Mouse (Mus musculus): ENCODE measurements around the gene Lrmda. TPM values are rescaled to one million over a fixed set of nuclear protein-coding genes. Genes with fewer than 3 reads are reported as not detected.
A peak's percentile ranks its signal among the peaks of the same experiment; 100 is the strongest.

Gene Lrmda
- total RNA-seq, 2 experiments from 2014 or later: 20.9 to 27.0 TPM

DNA sequence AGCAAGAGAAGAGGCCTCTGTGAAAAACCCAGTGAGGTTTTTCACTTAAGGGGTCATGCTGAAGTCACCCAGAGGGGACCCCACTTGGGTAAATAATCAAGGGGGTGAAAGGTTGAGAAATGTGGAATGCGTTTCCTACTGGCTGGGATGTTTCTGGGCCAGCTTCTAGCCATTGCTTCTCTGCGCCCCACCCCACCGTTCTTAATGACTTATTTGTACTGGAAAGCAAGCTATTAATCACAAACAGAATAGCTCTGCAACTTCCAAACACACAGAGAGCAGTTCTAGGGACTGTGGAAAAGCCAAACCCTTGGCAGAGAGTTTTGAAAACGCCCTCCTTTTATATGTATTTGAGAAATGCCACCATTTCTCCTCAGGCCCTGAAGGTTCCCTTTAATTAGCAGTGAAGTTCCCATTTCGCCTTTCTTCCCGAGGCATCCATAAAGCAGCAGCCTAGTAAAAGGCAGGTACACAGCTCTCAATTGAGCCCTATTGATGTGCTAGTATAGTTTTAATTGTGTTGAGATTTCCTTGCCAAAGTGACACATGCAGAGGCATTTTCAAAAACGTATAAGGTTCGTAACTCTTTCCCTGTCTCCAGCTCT lies 70.5 kb downstream of the Lrmda start:
- no peak for ATAC-seq (replicated peaks; ENCODE audit: poor library complexity)

DNA sequence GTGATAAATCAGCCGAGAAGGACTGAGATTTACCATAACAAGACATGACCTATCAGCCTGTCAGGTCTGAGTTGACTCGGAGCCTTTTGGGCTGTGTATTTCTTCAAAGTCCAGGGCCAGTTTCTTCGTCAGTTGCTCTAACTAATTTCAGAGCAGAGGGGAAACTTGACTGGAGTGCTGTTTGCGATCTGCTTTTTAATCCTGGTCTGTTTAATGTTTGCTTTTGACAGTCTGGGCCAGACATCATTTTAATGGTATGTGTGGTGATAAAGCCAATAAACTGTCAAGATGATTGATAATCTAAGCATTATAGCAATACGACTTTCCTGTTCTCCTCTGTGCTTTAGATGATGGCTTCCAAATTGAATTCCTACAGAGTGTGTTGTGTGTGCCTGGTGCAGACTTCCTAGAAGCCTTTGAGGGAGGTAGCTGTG lies 71.3 kb downstream of the Lrmda start:
- no peak for ATAC-seq (replicated peaks; ENCODE audit: poor library complexity)

DNA sequence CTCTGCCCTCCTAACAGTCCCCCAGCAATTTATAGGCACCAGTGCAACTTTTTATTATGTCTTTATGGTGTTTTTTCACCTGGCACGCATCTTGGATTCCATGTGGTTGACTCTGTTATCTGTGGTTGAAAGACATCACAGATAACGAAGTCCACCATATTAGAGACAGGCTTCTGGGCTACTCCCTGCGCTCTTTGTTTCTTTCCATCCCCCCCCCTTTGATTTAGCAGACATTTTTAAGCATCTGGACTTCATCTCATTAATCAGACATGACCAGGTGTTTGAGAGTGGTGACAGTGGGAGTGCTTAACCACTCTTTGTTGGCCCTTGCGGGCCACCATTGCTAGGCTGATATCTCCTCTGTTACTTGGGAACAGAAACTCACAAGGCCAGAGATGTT lies 71.8 kb downstream of the Lrmda start:
- ATAC-seq (replicated peaks; ENCODE audit: poor library complexity): peak; percentile 48

DNA sequence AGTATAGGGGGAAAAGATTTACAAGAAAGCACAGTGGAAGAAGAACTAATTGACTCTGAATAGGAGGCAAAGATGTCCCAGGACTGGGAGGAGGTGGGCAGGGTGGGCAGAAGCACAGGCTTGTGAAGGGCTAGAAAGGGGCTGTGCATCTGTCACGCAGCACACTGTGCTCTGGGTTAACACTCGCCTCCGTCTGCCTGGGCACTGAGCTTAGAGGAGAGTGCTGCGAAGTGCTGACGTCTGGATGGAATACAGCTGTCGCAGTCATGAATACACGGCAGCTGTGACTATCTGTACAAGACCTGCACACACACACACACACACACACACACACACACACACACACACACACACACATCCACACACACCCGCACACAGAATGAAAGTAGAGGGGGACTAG lies 73.6 kb downstream of the Lrmda start:
- ATAC-seq (replicated peaks; ENCODE audit: poor library complexity): no peak

DNA sequence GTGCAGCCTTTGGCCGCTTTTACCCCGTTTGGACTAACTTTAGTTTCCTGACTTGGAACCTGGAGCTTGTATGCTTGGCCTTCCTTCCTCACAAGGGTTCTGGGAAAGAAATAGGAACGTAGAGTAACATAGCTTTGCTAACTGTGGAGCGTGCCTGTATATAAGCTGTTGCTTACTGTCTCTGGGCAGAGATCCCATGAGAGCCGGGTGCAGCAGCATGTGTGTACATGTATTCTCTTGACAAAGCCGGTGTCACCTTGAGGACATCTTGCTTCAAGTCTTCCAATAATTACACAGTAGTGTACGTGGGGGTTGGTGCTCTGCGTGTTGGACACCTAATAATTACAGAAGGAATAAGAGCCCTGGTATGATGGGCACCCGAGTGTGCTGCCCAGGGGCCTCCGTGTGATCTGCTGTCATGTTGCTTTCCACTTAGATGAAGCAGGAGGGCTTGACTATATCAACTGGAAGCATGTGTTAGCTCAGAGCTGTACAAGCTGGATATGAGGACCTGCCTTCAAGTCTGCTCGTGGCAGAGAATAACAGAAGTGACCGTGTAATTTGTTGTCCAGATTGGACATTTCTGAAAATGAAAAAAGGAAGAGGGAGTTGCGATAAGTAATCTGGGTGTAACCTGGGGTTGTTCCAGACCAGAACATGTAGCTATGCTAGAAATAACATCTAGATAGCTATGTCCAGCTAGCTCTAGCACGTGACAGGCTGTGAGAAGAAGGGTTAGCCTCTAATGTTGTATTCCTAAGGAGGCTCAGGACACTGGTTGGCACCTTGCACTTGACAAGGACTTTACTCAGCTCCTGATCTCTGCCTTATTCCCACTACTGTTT lies 82.7 kb downstream of the Lrmda start:
- ATAC-seq (replicated peaks; ENCODE audit: poor library complexity): no peak

DNA sequence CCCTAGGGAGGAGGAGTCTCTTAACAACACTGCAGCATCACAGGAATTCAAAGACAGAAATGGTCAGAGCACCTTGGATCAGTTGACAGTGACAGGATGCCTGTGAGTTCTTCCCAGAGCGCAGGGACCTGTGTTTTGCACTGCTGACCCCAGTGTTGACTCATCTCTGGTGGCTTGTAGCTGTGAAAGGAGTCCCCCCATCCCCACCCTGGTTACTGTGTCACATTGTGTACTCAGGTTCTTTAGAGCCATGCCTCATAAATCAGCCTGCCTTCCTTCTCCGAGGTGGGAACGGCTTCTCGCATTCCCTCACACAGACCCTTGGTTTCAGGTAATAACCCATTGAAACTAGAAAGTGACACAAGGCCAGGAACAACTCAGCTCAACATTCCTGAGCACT lies 86.3 kb downstream of the Lrmda start:
- no peak for ATAC-seq (replicated peaks; ENCODE audit: poor library complexity)

DNA sequence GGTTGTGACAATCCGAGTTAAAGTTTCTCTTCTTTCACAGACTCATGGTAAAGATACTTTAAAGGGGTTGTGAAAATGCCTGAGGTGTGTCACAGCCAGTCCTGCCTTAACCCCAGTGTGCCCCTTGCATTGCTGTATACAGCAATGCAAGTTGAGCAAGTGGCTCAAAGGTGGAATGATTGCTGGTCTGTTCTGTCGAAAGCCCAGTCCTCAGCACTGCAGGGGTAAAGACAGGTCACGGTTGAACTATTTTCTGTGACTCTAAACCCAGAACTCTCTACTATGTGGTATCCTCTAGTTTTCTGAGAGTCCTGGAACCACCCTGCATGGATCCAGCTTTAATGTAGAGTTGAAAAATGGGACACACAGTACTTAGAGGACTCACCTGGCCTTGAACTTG lies 87.3 kb downstream of the Lrmda start:
- ATAC-seq (replicated peaks; ENCODE audit: poor library complexity): no peak

DNA sequence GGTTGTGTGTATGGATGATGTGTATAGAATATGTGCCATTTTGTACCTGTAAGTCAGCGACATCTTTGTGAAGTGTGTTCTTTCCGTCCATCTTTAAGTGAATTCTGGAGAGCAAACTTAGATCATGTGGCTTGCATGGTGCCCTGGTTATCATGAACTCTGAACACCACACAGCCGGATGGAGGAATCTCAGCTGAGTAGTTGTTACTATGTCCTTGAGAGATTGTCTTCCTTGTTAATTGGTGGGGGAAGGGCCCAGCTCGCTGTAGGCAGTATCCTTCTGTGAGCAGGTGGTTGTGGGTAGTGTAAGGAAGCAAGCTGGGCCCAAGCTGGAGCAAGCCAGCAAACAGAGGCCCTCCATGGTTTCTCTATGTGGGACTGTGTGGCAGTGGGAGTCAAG lies 89.9 kb downstream of the Lrmda start:
- no peak for ATAC-seq (replicated peaks; ENCODE audit: poor library complexity)

DNA sequence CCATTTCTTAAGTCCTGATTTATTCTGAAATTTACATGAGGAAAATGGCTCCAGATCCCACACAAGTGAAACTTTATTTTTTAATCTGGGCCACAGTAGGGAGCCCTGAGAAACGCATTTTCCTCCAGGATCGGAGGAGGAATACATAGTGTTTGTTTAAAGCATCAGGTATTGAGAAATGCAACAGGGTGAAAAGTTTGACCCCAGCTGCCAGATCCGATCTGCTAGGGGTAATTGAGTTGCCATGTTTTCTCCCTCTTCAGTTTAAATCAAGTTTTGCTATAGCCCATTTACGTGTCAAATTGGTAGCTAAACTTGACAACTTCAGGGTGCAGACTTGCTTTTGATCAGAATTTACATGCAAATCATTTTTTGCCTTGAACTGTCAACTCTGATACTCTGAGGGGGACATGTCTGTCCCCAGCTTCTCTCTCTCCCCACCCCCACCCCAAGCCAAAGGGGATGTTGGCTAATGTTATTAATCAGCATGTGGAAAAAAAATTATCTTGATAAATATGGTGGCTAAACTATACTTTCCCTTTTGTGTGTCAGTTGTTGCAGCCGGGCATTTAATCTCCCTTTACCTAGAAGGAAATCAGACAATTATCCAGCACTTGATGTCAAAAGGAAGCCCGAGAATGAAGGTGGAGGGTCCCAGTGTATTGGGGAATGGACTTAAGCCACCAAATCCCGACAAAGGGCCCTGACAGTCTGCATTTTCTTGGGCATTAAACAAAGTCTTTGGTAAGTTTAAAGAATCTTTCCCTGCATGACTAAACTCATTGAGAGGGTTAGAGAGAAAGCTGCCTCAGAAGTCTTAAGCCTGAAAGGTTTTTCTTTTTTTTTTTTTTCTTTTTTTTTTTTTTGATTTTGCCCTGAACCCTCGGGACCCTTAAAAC lies 94.2 kb downstream of the Lrmda start:
- ATAC-seq (replicated peaks; ENCODE audit: poor library complexity): no peak

DNA sequence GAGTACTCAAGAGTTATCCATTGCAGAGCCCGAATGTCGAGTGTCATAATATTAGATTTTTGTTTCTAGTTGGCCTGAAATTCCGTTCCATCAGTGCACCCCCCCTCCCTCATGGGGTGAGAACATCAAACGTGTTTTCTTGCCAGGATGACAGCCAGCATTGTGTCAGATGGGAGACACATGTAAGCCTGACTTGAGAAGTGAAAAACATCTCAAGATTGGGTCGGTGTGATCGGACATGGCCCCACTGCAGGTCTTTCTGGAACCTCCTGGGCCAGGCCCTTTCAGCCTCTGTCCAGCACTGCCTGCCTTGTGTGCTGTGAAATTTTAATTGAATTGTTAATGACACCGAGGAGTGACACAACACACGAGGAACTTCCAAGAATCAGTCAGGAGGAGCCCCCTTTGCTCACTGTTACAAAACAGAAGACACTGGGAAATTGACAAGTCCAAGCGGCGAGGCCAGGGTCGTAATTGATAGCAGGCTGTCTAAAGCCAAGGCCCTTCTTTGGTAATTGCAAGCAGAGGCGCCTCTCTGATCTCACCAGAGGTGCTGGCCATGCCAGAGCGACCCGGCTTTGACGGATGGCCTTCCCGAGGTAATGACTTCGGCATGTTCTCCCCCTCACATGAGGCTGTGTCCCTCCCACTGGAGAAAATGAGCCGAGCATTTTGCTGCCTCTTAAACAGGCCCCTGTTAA lies 95.3 kb downstream of the Lrmda start:
- ATAC-seq (replicated peaks; ENCODE audit: poor library complexity): no peak

DNA sequence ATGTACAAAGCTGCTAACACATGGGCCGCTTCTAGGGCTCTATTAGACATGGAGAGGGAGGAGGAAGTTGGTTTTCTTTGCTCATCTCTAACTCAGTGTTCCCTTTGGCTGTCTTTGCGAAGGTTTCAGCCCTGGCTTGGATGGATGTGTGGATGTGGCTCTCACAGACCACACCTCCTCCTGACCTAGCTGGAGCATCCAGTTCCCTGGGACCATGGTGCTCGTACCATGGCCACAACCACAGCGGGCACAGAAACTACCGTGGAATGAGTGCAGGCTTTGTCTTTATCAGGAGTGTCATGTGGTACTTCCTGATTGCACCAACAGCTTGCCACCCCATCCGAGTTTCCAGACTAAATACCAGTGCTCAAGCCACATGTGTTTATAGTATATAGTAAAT lies 98.6 kb downstream of the Lrmda start:
- ATAC-seq (replicated peaks; ENCODE audit: poor library complexity): 0 out of 2 replicates have a peak, but pooled peaks have one; percentile 26

DNA sequence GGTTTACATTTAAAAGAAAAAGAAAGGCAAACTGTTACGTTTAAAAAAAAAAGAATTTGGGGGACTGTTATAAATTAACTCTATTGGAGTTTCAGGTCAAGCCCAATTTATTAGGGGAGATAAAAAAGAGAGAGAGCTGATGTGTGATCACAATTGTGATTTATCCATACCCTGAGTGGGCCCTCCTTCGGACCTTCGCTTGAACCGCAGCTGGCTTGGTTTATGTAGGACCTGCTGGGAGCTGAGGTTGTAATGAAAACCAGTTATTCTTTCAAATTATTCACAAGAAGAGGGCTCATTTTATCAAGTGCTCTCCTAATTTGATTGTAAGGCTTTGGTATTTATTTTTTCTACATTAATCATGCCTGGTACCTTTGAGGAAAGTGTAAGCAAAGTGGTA lies 99.0 kb downstream of the Lrmda start:
- ATAC-seq (replicated peaks; ENCODE audit: poor library complexity): no peak

DNA sequence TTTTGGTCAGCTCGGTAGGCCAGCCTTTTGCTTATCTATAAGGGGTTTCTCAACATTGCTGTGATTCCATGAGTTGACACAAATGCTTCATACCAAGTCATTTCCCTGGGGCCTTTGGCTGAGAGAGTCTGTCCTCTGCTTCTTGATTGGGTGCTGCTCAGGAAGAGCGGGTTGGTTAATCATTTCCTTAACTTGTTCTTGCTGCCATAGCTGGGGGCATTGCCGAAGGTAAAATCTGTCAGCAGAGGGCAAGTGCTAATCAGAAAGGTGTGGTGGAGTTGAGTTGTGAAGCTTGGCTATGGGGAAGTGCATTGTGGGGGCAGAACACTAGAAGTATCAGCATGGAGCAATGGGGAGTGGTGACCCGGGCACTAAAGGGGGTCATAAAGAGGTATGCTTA lies 106.8 kb downstream of the Lrmda start:
- ATAC-seq (replicated peaks; ENCODE audit: poor library complexity): peak; percentile 55

DNA sequence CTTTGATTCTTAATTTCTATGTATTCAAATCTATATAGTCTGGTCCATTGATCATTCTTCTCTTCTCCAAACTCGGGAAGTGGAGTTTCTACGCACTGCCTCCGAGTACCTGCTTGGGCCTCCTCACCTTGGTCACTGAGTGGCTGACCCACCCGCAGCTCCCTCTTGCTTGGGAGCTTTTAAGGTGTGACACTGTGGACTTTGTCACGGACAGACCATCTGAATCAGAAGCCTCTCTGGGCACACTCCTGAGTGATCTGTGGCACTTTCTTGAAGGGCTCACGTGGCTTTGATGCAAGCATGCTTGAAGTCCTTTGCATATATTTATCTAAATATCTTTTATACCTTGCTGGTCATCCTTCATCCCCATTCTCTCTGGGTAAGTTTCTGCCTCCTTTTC lies 107.3 kb downstream of the Lrmda start:
- ATAC-seq (replicated peaks; ENCODE audit: poor library complexity): no peak

DNA sequence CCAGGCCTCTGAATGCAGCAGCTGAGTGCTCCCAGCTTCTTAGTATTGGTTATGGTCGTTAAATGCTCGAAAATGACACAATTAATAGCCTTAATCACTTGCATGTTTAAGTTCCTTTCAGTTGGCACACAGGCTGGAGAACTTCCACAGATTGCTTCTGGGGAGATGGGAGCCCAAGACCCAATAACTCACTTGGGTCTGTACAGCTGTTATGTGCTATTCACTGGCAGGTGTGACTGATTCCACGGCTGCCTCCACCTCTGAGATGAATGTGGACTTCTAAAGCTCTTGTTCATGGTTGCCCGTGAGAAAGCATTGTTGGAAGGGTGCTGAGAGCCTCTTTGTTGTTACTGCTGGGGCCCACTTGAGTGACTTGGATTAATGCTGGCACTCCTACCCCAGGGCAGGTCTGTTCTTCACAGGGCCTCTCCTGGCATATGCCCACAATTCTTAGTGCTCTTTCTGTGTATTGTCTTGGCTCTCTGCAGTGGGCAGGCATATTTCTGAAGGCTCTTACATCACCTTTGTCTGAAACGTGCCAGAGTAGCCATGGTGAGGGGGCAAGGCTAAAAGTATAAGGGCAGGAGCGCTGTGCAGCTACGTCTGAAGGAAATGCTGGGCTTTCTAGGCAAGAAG lies 111.6 kb downstream of the Lrmda start:
- ATAC-seq (replicated peaks; ENCODE audit: poor library complexity): no peak

DNA sequence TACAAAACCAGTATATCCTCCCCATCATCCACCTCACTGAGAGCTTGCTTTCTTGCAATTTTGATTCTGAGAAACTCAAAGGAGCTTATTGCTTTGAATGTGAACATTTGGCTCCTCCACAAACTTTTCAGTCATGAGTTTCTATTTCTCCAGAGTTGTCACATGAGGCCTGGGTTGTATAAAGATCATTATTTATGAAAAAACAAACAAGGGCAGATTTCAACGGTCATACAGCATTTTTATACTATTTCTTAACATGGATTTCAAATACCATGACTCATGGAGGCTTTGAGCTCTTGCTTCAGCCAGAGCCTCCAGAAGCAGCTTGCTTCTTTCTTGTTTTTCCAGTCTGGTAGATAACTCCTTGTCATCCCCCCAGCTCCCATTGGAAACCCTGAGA lies 119.8 kb downstream of the Lrmda start:
- ATAC-seq (replicated peaks; ENCODE audit: poor library complexity): no peak

DNA sequence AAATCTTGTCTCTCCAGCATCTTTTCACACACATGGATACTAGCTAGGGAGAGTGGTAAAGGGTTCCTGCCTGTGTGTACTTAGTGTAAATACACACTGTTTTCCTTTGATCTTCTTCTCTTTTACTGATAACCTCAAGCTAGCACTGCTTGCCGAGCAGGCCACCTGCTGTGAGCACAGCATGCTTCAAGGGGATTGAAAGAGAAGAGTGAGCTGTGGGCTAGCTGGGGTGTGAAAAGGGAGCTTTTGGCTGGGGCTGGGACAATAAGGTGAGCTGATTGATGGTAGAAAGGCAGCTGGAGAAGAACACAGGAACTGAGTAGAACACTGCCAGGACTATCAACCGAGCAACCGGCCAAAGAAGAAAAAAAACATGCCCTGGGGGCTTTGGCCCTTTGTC lies 124.5 kb downstream of the Lrmda start:
- ATAC-seq (replicated peaks; ENCODE audit: poor library complexity): no peak

DNA sequence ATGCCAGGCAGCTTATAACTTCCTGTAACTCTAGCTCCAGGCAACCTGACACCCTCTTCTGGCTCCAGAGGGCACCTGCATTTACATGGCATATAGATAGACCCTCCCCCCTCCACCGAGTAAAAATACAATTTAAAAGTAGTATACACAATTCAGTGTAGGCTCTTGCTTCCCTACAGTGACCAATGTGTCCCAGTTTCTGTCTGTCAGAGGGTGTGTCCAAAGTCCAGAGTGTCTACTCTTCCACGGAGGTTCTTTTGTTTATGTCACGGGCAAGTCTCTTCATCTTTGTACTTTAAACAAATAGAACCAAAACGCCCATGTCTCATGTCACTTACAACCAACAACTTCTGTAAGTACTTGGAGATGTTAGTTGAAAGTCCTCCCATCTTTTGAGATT lies 126.4 kb downstream of the Lrmda start:
- no peak for ATAC-seq (replicated peaks; ENCODE audit: poor library complexity)

DNA sequence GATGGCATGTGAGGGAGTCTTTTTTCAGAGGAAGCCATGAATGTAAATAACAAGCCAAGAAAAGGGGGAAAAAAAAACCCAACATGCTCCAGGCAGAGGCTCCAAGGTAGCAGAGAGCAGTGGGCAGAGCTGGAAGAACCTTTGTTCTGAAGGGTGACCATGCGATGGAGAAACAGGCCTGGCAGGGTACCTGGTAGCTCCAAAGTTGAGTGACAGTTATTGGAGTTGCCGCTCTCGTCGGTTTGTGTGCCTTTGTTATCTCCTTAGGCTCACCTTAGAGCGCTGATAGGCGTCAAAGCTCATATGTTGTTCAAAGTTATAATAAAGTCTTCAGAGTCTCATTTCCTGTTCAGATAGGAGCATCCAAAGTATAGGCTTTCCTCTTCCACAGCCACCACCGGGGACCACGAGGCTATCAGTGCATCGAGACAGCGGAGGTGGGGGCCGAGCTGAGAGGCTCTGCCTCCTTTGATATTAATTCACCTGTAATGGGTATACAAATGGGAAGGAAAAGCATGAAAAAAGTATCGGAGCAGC lies 127.1 kb downstream of the Lrmda start:
- no peak for ATAC-seq (replicated peaks; ENCODE audit: poor library complexity)

DNA sequence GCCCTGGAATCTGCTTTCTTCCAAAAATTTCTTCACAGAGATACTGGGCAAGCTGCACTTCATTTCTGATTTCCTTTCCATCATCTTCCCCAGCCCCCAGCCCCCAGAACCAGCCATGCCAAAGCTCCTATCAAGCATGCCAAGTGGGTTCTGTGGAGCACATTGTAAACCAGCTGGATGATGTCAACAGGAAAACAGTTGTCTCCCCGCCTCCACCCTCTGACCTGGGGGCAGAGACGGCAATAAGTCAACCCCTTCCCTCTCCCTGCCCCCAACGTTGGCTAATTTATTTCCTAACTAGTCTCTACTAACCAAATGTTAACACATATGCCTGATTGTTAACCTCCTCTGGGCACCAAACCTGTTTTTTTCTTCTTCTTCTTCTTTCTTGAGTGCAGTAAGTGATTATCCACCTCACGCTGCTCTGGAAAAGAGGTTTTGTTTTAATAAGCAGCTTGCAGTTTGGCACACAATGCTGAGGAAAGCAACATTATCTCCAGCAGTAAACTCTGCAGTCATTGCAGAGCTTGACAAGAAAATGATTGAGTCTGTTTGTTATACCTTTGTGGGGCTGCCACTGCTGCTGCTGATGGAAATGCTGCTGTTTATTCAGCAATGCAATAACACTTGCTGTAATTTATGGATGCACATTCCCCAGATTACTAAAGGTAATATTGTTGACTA lies 128.0 kb downstream of the Lrmda start:
- no peak for ATAC-seq (replicated peaks; ENCODE audit: poor library complexity)
